Mouse (Mus musculus) neural tube, embryonic 13.5 days (tissue): ENCODE data around the gene Tbc1d15. TPM values are rescaled to one million over a fixed set of nuclear protein-coding genes. Genes with fewer than 3 reads are reported as not detected.
A peak's percentile ranks its signal among the peaks of the same experiment; 100 is the strongest.

ENCODE experiments used
- ATAC-seq: fragments of 200-750 bp; cut with Nextera tagmentation; 2 replicates; pipeline ENCODE4 v1.8.0; 2017; ENCODE audit warnings: low read depth, mild to moderate bottlenecking, moderate TSS enrichment, moderate library complexity
- H3K27ac ChIP-seq: fragments of 300-500 bp; sonication (generic); replicated peaks from 2 replicates; pipeline ENCODE4 v1.5.1; 2015; ENCODE audit warnings: moderate library complexity, mild to moderate bottlenecking, inconsistent platforms
- H3K27me3 ChIP-seq: fragments of 300-500 bp; sonication (generic); 2 replicates; pipeline ENCODE4 v1.6.1; 2015; ENCODE audit warnings: mild to moderate bottlenecking, inconsistent platforms
- H3K36me3 ChIP-seq: fragments of 300-500 bp; sonication (generic); 2 replicates; pipeline ENCODE4 v1.6.1; 2015; ENCODE audit warnings: mild to moderate bottlenecking, inconsistent platforms
- H3K4me1 ChIP-seq: fragments of 300-500 bp; sonication (generic); replicated peaks from 2 replicates; pipeline ENCODE4 v1.6.1; 2015; ENCODE audit warnings: inconsistent platforms
- H3K4me2 ChIP-seq: fragments of 300-500 bp; sonication (generic); 2 replicates; pipeline ENCODE4 v1.6.1; 2015; ENCODE audit warnings: inconsistent platforms, mild to moderate bottlenecking, moderate library complexity
- H3K4me3 ChIP-seq: fragments of 300-500 bp; sonication (generic); 2 replicates; pipeline ENCODE4 v1.5.1; 2015; ENCODE audit warnings: mild to moderate bottlenecking, inconsistent platforms
- H3K9ac ChIP-seq: fragments of 300-500 bp; sonication (generic); 2 replicates; pipeline ENCODE4 v1.6.1; 2015; ENCODE audit warnings: moderate library complexity, mild to moderate bottlenecking, inconsistent platforms
- H3K9me3 ChIP-seq: fragments of 300-500 bp; sonication (generic); 2 replicates; pipeline ENCODE4 v1.6.1; 2016; ENCODE audit warnings: inconsistent platforms
- WGBS: fragments of 180-500 bp; shearing (Covaris S2); methylation state at CpG from one replicate; pipeline ENCODE4 v1.1.7; 2015; 5-methylcytosine and 5-hydroxymethylcytosine counted together
- polyA plus RNA-seq: library from polyadenylated mRNA; unstranded; fragments of >200 nt; fragmentation: Nextera tagmentation; extraction: Ambion mirVana; gene quantifications from 2 replicates; pipeline ENCODE4 v1.2.1, GENCODE M21; 2015

Tbc1d15 gene
- polyA plus RNA-seq, 1 experiment from 2014 or later: 27.3 TPM

DNA sequence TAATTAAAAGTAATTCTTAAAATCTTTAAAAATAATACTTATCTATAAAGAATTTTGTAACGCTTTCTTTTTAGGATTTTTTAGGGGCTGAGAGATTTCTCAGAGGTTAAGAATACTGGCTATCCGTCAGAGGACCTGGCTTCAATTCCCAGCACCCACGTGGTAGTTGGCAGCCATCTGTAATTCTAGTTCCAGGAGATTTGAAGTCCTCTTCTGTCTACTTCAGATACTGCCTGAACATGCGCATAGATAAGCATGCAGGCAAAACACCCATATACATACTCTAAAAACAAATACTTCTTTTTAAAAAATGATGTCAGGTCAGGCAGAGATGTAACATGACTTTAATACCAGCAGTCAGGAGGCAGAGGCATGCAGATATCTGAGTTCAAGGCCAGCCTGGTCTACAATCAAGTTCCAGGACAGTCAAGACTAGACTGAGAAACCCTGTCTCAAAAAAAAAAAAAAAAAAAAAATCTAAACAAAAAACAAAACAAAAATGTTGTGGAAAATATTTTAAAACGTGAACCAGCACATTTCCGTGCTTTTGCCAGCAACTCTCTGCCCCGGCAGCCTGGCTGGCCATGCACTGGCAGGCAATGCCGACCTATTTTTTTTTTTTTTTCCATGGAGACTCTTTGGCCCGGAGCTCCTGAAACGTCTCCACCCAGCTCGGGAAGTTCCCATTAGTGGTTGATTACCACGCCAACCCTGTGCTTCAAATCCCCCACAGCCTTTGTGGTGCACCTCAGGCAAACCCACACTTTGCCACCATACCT, 19.5 kb upstream of the Tbc1d15 start:
- Histone ChIP-seq H3K27me3 (no peaks in the 10 kb centered on the region), H3K27ac (no peak overlapping the region), H3K36me3 (no peaks in the 10 kb centered on the region), H3K4me1 (no peaks in the 10 kb centered on the region), H3K4me2 (no peak overlapping the region), H3K9me3 (no peaks in the 10 kb centered on the region), H3K9ac (no peak overlapping the region), H3K4me3 (no peak overlapping the region)
- ATAC-seq: no peak
- WGBS: 91% methylated on average over 12 of the region's 12 CpGs

DNA sequence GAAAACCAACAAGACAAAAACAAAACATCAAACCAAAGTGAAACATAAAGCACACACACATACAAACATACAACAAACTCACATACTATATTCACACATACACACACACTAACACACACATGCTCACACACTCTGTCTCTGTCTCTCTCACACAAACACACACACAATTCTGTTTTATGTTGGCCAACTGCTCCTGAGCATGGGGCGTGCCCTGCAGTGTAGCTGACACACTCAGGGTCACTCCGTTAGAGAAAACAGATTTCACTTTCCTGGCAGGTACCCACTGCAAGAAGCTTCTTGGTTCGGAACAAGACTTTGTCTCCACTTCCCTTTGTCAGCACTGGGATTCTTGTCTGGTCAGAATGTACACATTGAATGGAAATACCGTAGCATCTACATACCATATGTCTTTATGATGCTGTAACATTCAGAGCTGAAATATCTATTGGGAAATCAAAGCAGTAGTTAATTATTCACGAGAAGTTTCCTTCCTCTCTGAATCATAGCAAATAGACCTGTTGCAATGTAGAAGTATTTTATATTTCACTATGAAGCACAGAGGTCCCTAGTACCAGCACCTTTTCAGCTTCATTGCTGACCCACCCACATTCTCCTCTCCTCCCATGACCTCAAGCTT, 11.8 kb upstream of the Tbc1d15 start:
- ATAC-seq: no peak
- no peak overlapping the region for H3K27ac ChIP-seq
- H3K27me3 ChIP-seq: no peaks in the 10 kb centered on the region
- H3K4me1 ChIP-seq: no peaks in the 10 kb centered on the region
- no peak overlapping the region for H3K9ac ChIP-seq
- no peaks in the 10 kb centered on the region for H3K36me3 ChIP-seq
- no peak overlapping the region for H3K4me2 ChIP-seq
- H3K4me3 ChIP-seq: no peak overlapping the region
- no peaks in the 10 kb centered on the region for H3K9me3 ChIP-seq
- 83% methylated on average over 5 of the region's 5 CpGs for WGBS

DNA sequence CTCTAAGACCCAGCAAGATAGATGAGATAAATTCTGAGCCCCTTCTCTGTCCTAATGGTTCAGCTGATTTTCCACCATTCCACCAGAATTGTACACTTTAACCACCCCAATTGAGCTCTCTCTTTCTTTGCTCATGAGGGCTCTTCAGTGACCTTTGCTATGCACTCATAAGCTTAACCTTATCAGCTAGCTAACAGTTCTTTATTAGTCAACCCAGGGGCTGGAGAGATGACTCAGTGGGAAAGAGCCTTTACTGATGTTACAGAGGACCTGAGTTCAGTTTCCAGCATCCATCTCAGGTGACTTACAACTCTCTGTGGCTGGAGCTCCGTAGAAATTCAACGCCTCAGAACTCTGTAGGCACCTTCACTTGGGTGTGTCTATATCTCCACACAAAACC, 11.0 kb upstream of the Tbc1d15 start:
- Histone ChIP-seq H3K9me3 (no peaks in the 10 kb centered on the region), H3K36me3 (no peaks in the 10 kb centered on the region), H3K4me3 (no peak overlapping the region), H3K4me2 (no peak overlapping the region), H3K9ac (no peak overlapping the region), H3K27ac (no peak overlapping the region), H3K27me3 (no peaks in the 10 kb centered on the region), H3K4me1 (no peaks in the 10 kb centered on the region)
- 81% methylated on average over 2 of the region's 2 CpGs for WGBS
- ATAC-seq: no peak

GRCm38 (mm10) chr10:115261428-115261827, 10.2 kb upstream of the Tbc1d15 start:
- ATAC-seq: no peak
- no peak overlapping the region for H3K4me3 ChIP-seq
- no peak overlapping the region for H3K9ac ChIP-seq
- WGBS: 89% methylated on average over 3 of the region's 3 CpGs
- H3K9me3 ChIP-seq: no peaks in the 10 kb centered on the region
- no peak overlapping the region for H3K27ac ChIP-seq
- no peak overlapping the region for H3K4me2 ChIP-seq
- no peaks in the 10 kb centered on the region for H3K27me3 ChIP-seq
- no peaks in the 10 kb centered on the region for H3K4me1 ChIP-seq
- no peaks in the 10 kb centered on the region for H3K36me3 ChIP-seq

DNA sequence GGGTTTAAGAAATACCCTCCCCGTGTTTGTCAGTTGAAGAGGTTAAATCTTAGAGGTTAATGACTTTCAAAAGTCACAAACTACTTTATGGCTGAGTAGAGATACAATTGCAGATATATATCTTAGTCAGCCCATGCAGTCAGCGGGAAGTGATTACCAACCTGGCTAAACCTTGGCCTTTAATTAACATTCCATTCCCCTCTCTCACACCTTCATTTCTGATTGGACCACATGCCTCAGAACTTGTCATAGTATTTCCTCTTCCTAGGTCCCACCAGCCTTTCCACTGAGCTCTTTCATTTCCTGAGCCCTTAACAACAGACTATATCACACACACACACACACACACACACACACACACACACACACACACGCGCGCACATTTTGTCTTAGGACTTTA, 4.9 kb upstream of the Tbc1d15 start:
- ATAC-seq: no peak
- Histone ChIP-seq H3K4me1 (peaks cover 7% of the 10 kb centered on the region), H3K9ac (no peak overlapping the region), H3K4me2 (no peak overlapping the region), H3K4me3 (no peak overlapping the region), H3K36me3 (no peaks in the 10 kb centered on the region), H3K27ac (no peak overlapping the region), H3K9me3 (no peaks in the 10 kb centered on the region), H3K27me3 (no peaks in the 10 kb centered on the region)
- WGBS: 81% methylated on average over 5 of the region's 5 CpGs

GRCm38 (mm10) chr10:115253521-115253920, 2.3 kb upstream of the Tbc1d15 start:
- no peaks in the 10 kb centered on the region for H3K36me3 ChIP-seq
- ATAC-seq: no peak
- WGBS: 86% methylated on average over 3 of the region's 3 CpGs
- no peaks in the 10 kb centered on the region for H3K27me3 ChIP-seq
- H3K4me1 ChIP-seq: peaks cover 29% of the 10 kb centered on the region
- no peak overlapping the region for H3K27ac ChIP-seq
- H3K9ac ChIP-seq: no peak overlapping the region
- no peak overlapping the region for H3K4me2 ChIP-seq
- no peaks in the 10 kb centered on the region for H3K9me3 ChIP-seq
- H3K4me3 ChIP-seq: no peak overlapping the region

DNA sequence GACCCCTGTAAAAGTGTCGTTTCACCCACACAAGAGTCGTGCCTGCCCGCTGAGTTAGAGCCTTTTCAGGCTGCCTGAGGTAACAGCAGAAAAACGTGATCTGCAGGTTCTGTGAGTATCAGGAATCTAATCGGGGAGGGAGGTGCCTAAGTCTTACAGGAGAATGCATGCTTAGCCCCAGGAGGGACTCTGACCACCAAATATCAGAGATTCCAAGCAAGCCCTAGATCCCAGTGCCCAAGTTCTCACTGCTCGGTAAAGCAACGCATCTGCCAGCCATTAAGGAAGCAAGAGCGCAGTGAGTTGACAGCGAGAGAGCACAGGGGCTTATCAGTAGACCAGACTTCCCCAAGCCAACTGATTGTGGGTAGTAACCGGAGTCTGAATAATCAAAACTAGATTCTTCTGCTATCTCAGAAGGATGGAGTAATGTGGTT, 1.1 kb upstream of the Tbc1d15 start:
- 15% methylated on average over 10 of the region's 10 CpGs for WGBS
- H3K36me3 ChIP-seq: no peaks in the 10 kb centered on the region
- no peaks in the 10 kb centered on the region for H3K9me3 ChIP-seq
- H3K27ac ChIP-seq: no peak overlapping the region
- H3K4me2 ChIP-seq: peak overlapping the region; percentile 69
- H3K4me3 ChIP-seq: peak overlapping the region; percentile 74
- peak overlapping the region; percentile 64 for H3K9ac ChIP-seq
- no peaks in the 10 kb centered on the region for H3K27me3 ChIP-seq
- no peak for ATAC-seq
- H3K4me1 ChIP-seq: peaks cover 37% of the 10 kb centered on the region

DNA sequence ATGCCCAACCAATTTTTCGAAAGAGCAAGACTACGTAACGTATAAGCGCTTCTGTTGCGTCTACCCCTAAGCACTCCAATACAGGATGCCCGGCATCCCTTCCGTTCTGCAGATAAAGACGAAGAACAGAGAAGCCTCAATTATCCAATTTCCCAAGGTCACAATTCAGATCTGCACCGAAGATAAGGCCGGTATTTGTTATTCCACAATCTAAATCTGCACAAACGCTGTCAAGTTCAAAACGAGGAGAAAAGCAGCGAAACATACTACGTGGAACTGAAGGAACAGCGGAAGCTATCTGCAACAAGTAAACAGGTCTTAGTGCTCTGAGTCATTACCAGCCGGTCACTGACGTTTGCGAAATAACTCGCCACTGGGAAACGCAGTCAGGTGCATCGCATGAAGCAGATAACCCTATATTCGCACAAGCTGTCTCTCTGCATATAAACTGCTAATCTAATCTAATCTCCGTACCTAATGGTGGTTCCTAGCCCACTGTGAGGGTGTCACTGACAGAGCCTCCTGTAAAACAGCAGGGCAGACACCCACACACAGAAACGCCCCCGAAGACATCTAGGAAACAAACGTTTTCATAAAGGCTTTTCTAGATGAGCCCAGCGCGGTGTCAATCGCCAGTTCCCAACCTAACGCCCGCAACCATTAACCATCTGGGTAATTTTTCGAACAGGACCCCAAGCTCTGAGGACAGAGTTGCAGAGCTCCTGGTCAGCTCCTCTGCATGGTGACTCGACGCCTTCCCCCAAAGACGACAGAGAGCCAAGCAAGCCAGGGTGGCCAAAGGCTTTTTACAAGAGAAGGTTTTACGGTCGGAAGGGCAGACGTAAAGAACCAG, 806 bp downstream of the Tbc1d15 start:
- H3K4me2 ChIP-seq: peak overlapping the region; percentile 69
- H3K4me3 ChIP-seq: peak overlapping the region; percentile 74
- no peaks in the 10 kb centered on the region for H3K36me3 ChIP-seq
- H3K9ac ChIP-seq: peak overlapping the region; percentile 86
- peak; percentile 14; the same call in 1 of the 2 replicates for ATAC-seq
- H3K9me3 ChIP-seq: no peaks in the 10 kb centered on the region
- no peaks in the 10 kb centered on the region for H3K27me3 ChIP-seq
- H3K27ac ChIP-seq: 0 out of 2 replicates have a peak overlapping the region, but pooled peaks have one; percentile 11
- WGBS: 31% methylated on average over 37 of the region's 38 CpGs
- H3K4me1 ChIP-seq: peaks cover 43% of the 10 kb centered on the region

DNA sequence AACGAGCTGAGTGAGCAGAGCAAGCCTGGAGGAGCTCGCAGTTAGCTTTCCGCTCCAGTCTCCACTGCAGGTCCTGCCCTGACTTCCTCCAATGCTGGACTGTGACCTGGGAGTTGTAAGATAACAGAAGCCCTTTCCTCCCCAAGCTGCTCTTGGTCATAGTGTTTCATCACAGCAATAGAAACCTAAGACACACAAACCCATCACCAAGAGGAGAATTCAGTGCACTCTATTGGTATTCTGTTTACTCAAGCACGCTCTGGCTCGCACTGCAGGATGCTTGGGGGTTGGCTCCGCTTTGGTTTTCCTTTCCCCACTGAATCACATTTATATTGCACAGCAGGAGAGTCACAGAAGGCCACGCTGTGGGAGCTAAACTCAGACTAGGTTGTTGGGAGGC, 3.2 kb downstream of the Tbc1d15 start:
- no peak for ATAC-seq
- Histone ChIP-seq H3K36me3 (no peaks in the 10 kb centered on the region), H3K9me3 (no peaks in the 10 kb centered on the region), H3K4me3 (no peak overlapping the region), H3K27me3 (no peaks in the 10 kb centered on the region), H3K4me2 (peak overlapping the region; percentile 9; the same call in 1 of the 2 replicates), H3K27ac (no peak overlapping the region; the same call in 1 of the 2 replicates), H3K4me1 (peaks cover 47% of the 10 kb centered on the region), H3K9ac (0 out of 2 replicates have a peak overlapping the region, but pooled peaks have one; percentile 32)
- 47% methylated on average over 7 of the region's 7 CpGs for WGBS

DNA sequence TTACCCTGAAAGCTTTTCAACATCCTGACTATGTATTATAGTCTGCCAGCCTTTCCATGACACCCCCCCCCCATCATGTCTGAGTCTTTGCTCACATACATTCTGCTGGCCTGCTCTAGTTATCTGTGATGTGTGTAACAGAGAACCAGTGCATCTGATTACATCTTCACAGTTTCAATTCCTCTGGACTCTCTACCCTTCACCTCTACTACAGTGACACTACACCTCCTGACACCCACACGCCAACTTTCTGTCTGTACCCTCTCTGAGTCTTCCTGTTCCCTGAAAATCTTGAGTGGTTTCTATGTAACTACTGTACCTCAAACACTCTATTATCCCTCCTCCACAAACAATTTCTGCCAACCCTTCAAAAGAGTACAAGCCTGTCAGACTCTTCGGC, 5.8 kb downstream of the Tbc1d15 start:
- Histone ChIP-seq H3K27ac (no peak overlapping the region), H3K9ac (no peak overlapping the region), H3K27me3 (no peaks in the 10 kb centered on the region), H3K4me2 (no peak overlapping the region), H3K9me3 (no peaks in the 10 kb centered on the region), H3K4me1 (peaks cover 44% of the 10 kb centered on the region), H3K4me3 (no peak overlapping the region), H3K36me3 (peaks cover under 1% of the 10 kb centered on the region; the same call in 1 of the 2 replicates)
- peak; percentile 28; the same call in 1 of the 2 replicates for ATAC-seq
- 96% methylated on average over 2 of the region's 2 CpGs for WGBS

DNA sequence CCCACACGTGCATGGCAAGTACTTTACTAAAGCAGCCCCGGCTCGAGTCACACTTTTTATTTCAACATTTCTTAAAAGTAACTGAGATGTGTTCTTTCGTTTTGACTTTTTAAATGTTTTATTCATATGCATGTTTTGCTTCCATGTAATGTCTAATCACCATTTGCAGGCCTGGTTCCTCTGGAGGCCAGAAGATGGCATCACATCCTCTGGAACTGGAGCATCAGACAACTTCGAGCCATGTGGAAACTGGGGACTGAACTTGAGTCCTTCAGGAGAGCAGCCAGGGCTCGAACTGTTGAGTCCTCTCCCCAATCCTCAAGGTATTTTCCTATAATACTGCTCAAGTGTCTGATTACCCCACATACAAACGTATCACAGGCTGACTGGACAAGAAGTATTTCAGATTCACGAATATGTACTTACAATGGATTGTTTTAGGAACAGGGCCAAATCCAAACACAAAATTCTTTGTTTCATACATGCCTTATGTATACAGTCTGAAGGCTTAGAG, 10.1 kb downstream of the Tbc1d15 start:
- H3K4me3 ChIP-seq: no peak overlapping the region
- peaks cover 32% of the 10 kb centered on the region for H3K36me3 ChIP-seq
- no peak for ATAC-seq
- H3K27ac ChIP-seq: no peak overlapping the region
- 83% methylated on average over 8 of the region's 8 CpGs for WGBS
- no peak overlapping the region for H3K4me2 ChIP-seq
- no peaks in the 10 kb centered on the region for H3K27me3 ChIP-seq
- peaks cover 15% of the 10 kb centered on the region for H3K4me1 ChIP-seq
- no peak overlapping the region for H3K9ac ChIP-seq
- no peaks in the 10 kb centered on the region for H3K9me3 ChIP-seq

DNA sequence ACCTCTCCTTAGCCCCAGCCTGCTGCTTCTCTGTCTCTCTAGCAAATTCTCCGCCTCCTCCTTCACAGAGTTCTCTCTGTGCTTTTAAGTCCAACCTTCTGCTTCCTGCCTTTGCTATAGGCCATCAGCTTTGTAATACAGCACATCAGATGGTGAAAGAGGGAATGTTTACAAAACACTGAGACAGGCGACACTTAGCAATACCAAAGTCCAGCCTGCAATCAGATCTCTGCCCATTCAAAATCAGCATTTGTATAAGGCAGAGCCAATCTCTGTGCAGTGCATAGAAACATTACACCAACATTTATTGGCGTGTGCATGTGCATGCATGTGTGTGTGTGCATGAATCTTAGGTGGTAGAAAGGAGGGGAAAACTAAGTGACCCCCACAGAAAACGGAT, 13.3 kb downstream of the Tbc1d15 start:
- H3K36me3 ChIP-seq: peaks cover 37% of the 10 kb centered on the region
- H3K4me2 ChIP-seq: no peak overlapping the region
- H3K9ac ChIP-seq: no peak overlapping the region
- H3K9me3 ChIP-seq: no peaks in the 10 kb centered on the region
- WGBS: 92% methylated on average over 4 of the region's 4 CpGs
- peaks cover 6% of the 10 kb centered on the region for H3K4me1 ChIP-seq
- ATAC-seq: no peak
- no peak overlapping the region for H3K27ac ChIP-seq
- no peaks in the 10 kb centered on the region for H3K27me3 ChIP-seq
- no peak overlapping the region for H3K4me3 ChIP-seq
